Mouse (Mus musculus): ENCODE data around the gene Spaca4.

The Spaca4 gene

DNA sequence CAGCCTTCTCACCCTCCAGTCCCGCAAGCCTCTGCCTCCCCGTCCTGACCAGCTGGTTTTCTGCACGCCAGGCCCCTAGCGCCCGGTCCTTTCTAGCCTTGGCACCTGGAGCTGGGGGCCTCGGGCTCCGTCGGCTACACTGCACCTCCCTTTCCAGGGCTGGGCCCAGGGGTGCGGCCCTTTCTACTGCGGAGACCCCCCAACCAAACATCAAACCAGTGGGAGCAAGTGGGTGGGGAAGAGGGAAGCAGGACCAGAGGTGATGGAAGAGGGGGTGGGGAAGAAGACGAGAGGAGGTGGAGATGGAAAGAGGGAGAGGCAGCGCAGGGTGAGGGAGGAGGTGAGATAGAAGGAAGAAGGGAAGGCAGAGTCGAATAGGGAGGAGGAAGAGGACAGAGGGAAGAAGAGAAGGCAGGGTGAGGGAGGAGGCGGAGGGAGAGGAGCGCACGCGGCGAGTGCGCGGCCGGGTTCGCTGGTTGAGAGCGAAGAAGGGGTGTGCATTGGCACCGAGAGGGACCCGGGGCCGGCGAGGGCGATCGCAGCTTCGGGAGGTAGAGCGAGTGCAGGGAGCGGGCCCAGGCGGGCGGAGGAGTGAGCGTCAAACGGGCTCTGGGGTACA is 26.0 kb downstream of the Spaca4 start, which contains the start of gene Car11:
Car11 (plus strand) TSS at position 321 of the 619 bp plus-strand sequence.
- peak; percentile 78 for DNase-seq (ENCODE audit: low read depth, low spot score)

DNA sequence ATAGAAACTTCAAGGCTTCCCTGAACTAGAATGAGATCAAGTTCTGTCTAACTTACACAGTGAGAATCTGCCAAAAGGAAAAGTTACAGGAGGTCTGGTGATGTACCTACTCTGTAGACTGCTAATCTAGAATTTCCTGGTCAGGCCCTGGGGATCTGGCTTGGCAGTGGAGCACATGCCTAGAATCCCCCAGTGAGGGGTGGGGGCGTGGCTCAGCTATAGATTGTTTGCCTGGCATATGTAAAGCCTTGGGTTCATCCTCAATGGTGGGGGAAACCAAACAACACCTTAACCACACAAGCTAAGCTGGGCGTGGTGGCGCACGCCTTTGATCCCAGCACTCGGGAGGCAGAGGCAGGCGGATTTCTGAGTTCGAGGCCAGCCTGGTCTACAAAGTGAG is 27.7 kb downstream of the Spaca4 start:
- no peak for DNase-seq (ENCODE audit: low read depth, low spot score)

DNA sequence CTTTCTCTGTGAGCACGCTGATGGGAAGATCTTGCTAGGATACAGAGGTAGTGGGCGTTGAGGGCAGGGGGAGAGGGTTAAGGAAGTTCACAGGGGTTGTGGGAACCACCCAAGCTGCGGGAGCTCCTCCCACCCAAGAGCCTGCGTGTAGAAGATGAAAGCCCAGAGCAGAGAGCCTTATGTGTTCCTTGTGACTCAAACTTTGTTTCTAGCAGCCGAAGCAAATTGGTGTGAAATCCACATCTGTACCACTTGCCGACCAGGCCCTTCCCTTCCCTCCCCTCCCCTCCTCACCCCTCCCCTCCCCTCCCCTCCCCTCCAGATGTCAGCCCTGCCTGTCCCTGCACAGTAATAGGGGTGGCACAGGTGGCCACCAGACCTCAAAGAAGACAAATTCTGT is 30.5 kb downstream of the Spaca4 start:
- no peak for DNase-seq (ENCODE audit: low read depth, low spot score)

DNA sequence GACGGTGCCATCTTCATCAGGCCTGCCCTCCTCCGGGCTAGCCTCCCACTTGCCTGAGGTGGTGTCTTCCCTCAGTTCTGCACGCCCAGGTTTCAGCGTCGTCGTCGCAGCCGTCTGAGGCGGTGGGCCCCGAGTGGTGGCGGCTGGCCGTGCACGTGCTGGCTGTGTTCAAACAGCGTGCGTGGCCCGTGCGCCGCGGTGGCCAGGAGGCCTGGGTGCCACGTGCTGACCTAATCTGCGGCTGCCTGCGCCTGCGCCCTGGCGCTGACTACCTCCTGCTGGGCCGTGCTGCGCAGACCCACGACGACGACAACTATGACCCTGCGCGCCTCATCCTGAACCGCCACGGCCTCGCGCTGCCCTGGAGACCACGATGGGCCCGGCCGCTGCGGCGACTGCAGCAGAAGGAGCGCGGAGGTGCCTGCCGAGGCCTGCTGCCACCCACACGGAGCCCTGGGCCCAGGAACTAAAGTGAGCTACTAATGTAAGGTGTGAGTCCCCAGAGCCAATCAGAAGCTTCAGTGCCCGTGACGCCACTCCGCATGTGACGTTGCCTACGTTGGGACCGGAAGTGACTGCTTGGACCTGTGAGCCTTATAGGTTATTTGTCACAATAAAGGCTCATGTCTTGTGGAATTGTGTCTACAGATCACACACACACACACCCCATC is 31.6 kb downstream of the Spaca4 start, which contains the start of gene Sec1:
Sec1 (minus strand) TSS at position 482 of the 671 bp plus-strand sequence.
- no peak for DNase-seq (ENCODE audit: low read depth, low spot score)

DNA sequence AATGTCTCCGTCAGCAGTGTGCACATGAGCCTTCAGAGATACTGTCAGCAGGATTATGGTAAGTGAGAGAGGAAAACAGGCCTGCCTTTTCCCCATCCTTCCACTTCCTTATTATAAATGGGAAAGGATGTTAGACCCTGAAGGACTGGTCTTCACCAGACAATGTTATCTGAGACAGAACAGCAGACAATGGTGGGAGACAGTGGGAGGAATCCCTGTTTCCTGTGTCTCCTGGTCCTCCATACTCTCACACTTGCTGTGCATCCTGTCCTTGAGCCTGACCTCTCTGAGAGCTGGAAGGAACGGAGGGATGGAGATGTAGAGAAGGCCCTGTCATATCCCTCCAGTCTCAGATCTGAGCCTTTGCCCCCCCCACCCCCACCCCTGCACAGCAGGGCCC is 33.2 kb downstream of the Spaca4 start:
- no peak for DNase-seq (ENCODE audit: low read depth, low spot score)

DNA sequence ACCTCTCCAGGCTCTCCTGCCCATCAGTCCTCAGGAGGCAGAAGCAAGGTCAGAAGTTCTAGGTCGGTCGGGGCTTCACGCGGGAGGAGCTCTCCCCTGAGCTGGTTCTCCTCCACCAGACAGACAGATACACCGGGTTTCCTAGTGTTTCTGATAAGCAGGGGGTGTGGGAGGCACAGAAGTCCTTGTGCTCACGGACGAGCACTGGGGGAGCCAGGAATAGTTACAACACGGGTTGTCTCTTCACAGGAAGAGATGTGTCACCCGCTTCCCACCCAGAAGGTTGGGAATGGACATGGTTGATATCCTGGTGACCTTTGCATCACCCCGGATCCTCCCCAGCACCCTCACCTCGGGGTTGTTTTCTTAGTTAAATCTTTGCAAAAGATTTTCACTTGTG is 35.8 kb downstream of the Spaca4 start:
- no peak for DNase-seq (ENCODE audit: low read depth, low spot score)

DNA sequence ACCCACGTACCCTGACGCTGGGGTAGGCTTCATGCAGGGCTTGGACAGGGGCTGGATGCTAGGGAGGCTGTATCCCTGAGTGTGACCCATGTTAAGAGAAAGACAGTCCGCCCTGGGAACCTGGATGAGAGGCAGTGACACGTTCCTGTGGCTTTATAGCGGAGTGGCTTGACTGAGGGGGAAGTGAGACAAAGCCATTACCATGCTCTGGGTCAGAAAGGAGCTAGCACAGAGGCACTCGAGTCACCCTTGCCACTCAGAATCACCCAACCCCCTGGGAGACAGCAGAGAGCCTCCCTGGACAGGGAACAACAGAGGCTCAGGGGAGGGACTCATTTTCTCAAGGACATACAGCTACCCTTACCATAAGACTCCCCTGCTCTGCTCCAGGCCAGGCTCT is 36.5 kb downstream of the Spaca4 start:
- no peak for DNase-seq (ENCODE audit: low read depth, low spot score)

DNA sequence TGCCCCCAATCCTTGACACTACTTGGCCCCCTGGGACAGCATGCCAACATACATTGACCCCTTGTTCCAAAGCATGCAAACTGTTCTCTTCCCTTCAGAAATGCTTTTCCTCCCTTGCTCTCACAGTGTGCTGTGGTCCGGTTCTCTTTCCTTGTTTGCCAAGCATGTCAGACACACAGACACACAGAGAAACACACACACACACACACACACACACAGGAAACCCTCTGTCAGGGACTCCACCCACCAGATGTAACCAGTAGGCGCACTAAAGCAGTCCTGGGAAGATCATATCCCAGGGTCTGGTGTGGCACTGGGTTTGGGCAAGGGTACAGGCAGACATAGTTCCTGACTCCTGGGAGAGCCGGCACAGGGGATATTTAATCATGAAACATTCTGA is 38.8 kb downstream of the Spaca4 start:
- DNase-seq (ENCODE audit: low read depth, low spot score), result no peak

DNA sequence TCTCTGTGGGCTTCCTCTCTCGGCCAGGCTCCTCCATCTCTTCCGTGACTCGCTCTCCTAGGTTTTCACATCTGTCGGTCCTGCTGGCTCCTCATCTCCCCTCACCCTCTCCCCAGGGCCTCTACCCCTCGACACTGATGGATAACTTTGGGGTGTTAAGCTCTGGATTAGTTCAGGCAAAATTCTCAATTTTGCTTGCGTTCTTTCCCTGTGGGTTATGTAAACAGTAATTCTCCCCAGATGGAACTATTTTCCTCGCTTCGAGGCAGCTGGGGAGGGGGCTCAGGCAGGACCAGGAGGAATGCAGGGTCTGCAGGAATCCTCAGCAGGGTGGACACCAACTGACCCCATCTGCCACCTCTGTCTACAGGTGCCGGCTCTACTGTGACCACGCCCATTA is 39.8 kb downstream of the Spaca4 start:
- no peak for DNase-seq (ENCODE audit: low read depth, low spot score)

DNA sequence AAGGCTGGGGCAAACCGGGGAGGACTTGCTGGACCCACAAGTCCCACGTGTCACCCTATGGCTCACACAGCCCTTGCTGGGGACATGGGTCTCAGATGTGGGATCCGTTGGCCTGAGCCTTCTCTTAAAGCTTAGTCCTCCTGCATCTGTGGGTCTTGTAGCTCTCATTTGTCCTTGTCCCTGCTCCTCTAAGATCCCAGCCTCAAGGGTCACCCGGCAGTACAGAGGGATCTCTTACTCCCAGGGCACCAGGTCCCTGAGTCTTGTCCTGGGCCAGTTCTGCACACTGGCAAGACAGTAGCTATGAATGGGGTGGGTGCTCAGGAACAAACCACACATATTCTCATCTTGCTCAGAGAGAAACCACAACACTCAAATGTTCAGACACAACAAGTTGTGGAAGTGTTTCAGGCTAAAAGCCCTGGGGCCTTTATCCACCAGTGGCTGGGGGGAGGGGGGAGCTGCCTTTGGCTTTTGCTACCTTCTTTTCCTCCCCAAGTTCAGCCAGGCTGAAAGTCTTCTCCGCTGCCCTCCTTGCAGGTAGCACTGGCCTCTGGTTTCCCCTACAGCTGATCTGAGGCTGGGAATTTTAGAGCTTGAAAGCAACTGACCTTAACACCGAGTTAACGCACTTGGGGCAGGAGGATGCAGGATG is 42.1 kb downstream of the Spaca4 start, which contains the start of gene Ntn5:
Ntn5 (plus strand) TSS at position 627 of the 655 bp plus-strand sequence.
- DNase-seq (ENCODE audit: low read depth, low spot score), result no peak

DNA sequence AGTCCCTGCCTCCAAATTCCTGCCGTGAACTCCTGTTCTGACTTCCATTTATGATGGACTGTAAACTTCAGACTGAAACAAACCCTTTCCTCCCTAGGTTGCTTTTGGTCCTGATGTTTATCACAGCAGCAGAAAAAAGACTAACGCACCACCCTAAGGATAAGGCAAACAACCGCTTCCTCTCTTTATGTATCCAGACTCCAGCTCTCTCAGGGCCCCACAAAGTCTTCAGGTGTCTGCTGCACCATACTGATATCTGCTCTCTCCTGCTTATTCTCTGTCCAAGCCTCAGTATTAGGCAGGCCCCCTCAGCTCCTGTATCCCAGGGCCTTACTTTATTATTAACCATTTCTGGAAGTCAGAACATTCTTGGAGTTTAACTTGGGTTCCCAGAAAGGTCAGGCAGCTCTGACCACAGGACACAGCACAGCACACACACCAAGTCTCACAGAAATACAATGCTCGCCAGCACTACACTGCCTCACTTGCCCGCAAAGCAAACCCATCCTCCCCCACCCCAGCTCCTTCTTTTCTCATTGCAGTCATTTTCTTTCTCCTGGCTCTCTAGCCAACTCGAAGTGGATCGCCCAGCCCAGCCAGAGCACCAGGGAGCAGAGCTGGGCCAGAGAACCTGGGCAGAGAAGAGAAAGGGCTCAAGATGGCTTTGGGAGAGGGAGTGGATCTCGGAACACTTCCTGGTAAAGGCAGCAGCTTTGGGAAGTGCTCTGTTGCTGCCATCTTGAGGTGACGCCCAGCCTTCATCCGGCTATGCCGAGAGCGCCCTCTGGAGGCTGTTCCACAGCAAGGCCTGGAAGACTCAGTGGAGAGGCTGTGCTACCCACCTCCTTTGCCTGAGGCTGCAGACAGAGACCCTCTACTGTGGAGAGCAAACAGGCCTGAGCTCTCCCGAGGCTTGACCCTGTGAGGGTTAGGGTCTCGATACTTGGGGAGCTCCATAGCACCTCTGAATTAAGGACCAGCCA is 43.2 kb downstream of the Spaca4 start:
- DNase-seq (ENCODE audit: low read depth, low spot score), result peak; percentile 96

DNA sequence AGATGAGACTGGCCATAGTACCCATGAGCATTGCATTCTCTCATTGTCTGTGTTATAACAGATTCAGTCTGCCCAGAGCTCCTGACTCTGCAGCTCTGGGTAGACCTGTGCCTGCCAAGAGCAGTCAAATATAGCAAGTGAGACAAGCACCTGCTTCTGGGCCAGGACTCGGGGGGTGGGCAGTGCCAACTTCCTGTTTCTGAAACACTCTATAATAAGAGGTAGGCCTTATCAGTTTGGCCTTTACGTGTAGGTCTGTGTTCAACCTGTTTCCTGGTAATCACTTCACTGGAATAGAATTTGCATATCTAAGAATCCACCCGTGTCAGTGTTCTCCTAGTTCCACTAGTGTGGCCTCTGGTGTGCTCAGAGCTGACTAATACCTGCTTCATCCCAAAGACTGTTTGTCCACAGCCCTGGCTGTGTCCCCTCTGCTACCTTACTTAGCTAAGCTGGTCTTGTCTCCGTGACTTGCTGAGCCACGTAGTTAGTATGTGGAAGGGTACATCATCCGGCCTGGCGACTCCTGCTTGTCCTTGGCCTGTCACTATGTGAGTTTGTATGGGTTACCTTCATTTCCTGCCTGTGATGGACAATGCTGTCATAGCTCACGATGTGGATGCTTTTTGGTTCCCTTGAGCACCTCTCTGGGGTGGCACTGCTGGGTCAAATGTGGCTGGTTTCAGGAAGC is 44.4 kb downstream of the Spaca4 start:
- DNase-seq (ENCODE audit: low read depth, low spot score), result peak; percentile 81

DNA sequence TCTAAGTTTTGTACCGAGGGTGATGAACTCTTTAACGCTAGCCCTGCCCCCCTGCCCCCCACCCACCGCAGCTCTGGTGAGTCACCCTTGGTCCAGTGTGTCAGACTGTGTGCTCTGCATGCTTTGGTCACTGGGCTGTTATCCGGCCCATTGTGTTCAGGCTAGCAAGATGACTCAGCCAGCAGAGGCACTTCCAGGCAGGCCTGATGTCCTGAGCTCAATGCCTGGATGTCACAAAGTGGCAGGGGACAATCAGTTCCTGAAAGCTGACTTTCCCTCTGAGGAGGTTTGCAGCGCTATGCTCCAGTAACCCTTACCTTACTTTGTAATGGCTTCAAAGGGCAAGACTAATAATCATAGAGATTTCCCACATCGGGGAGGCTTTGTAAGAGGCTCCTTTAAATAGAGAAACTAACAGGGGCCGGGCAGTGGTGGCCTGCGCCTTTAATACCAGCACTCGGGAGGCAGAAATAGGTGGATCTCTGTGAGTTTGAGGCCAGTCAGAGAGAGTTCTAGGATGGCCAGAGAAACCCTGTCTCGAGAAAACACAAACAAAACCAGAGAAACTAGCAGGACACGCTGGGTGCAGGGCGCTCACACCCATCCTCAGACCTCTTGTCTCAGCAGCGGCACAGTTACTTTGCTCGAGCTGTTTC is 45.5 kb downstream of the Spaca4 start:
- DNase-seq (ENCODE audit: low read depth, low spot score), result peak; percentile 63

DNA sequence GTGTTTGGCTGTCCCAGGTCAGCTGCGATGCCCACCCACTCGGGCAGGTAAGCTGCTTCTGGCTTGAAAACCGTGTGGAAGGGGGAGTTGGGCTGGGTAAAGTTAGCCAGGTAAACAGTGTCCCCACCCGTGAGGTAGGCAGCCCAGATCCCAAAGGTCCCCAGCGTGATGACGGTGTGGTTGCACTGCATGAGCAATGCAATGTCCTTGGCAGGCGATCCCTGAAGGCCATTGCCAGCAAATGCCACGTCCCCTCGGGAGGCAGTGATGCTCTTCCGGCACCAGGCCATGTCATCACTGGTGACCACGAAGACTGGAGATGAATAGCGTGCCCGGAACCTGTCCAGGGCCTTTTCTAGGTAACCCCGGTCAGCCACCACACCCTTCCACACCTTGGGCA is 47.1 kb downstream of the Spaca4 start:
- DNase-seq (ENCODE audit: low read depth, low spot score), result no peak

DNA sequence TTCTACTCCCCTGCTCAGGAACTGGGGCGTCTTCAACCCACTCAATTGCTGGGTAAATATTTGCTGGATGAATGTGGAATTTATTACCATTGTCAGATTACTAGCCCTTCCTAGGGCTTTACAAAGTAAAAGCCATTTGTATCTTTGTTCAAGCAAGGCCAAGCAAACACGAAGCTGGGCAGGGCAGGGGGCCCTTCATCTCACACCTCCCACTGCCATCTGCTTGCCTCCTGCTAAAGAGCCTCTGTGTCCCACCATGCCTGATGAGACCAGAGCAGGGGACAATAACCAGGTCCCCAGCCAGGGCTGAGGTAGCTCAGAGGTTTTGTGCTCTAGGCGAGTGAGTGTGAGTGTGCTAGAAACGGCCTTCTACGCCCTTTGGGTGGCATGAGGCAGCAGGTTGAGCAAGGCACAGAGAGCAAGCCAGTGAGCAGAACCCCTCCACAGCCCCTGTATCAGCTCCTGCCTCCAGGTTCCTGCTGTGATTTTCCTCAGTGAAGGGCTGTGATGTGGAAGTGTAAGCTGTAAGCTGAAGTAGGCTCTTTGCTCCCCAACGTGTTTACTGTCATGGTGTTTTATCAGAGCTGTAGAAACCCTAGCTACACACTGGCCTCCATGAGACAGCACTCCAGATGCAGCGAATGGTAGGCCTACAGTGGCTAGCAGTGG is 47.9 kb downstream of the Spaca4 start:
- no peak for DNase-seq (ENCODE audit: low read depth, low spot score)
